Mouse (Mus musculus) hindbrain, embryonic 10.5 days (tissue): Measurements from ENCODE around the gene Spint1. TPM values are rescaled to one million over a fixed set of nuclear protein-coding genes. Genes with fewer than 3 reads are reported as not detected.

ENCODE experiments used
- DNase-seq: peaks from one replicate; pipeline ENCODE4 v3.0.0-alpha.2; 2017; ENCODE audit warnings: low spot score
- H3K27ac ChIP-seq: fragments of 300-500 bp; sonication (generic); 2 replicates; pipeline ENCODE4 v1.5.1; 2016; ENCODE audit warnings: mild to moderate bottlenecking, moderate library complexity
- H3K27me3 ChIP-seq: fragments of 300-500 bp; sonication (generic); 2 replicates; pipeline ENCODE4 v1.6.1; 2016; ENCODE audit warnings: mild to moderate bottlenecking; ENCODE audit not compliant: poor library complexity, insufficient read depth, severe bottlenecking
- H3K36me3 ChIP-seq: fragments of 300-500 bp; sonication (generic); 2 replicates; pipeline ENCODE4 v1.6.1; 2016; ENCODE audit warnings: mild to moderate bottlenecking, moderate library complexity
- H3K4me1 ChIP-seq: fragments of 300-500 bp; sonication (generic); replicated peaks from 2 replicates; pipeline ENCODE4 v1.6.1; 2016; ENCODE audit warnings: mild to moderate bottlenecking
- H3K4me3 ChIP-seq: fragments of 300-500 bp; sonication (generic); 2 replicates; pipeline ENCODE4 v1.5.1; 2016; ENCODE audit warnings: mild to moderate bottlenecking, moderate library complexity
- H3K9me3 ChIP-seq: fragments of 300-500 bp; sonication (generic); 2 replicates; pipeline ENCODE4 v1.6.1; 2016; ENCODE audit warnings: mild to moderate bottlenecking, moderate library complexity
- WGBS: fragments of 180-500 bp; shearing (Covaris S2); methylation state at CpG from one replicate; pipeline ENCODE4 v1.1.7; 2016; 5-methylcytosine and 5-hydroxymethylcytosine counted together
- polyA plus RNA-seq: library from polyadenylated mRNA; unstranded; fragments of >200 nt; fragmentation: Nextera tagmentation; extraction: Ambion mirVana; gene quantifications from 2 replicates; pipeline ENCODE4 v1.2.1, GENCODE M21; 2016

Spint1 gene
- polyA plus RNA-seq, result 5.4 and 8.2 TPM in 2 replicates

DNA sequence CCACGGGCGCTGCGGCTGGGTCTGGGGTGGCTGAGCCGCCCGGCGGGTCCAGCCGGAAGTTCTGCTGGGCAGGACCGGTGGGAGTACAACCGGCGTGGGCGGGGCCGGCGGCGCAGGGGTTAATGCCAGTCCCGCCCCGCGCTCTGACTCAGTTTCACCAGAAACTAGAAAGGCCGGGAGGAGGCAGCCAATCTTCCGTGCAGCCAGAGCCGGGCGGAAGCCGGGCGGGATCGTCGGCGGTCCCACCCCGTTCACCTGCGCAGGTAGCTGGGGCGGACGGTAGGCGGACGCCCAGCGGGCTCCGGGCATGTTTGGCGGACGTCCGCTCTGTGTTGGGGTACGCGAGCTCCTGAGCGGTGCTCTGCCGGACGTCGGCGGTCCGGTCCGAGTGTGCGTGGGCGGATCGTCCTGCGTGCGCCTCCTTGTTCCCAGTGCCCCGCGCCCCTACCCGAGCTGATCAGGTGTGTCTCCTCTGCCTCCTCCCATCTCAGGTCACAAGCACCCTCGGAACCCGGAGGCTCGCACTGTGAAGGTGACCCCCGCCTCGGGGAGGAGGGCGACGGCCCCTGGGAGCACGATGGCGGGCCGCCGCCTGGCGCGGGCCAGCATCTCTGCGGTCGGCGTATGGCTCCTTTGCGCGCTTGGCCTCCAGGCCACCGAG is at the start of gene Spint1:
Gene Spint1, plus strand, starts transcription at position 153 of the 661 bp plus-strand sequence.
- H3K27ac ChIP-seq, result peak within 1 kb of the TSS; percentile 70
- no peaks in the 10 kb centered on the region for H3K9me3 ChIP-seq
- no peaks in the 10 kb centered on the region for H3K36me3 ChIP-seq
- H3K4me3 ChIP-seq, result peak within 1 kb of the TSS; percentile 57
- peaks cover 69% of the 10 kb centered on the region for H3K27me3 ChIP-seq
- H3K4me1 ChIP-seq, result peaks cover 20% of the 10 kb centered on the region
- under 1% methylated on average over 73 of the region's 73 CpGs for WGBS
- peak; percentile 28 for DNase-seq

DNA sequence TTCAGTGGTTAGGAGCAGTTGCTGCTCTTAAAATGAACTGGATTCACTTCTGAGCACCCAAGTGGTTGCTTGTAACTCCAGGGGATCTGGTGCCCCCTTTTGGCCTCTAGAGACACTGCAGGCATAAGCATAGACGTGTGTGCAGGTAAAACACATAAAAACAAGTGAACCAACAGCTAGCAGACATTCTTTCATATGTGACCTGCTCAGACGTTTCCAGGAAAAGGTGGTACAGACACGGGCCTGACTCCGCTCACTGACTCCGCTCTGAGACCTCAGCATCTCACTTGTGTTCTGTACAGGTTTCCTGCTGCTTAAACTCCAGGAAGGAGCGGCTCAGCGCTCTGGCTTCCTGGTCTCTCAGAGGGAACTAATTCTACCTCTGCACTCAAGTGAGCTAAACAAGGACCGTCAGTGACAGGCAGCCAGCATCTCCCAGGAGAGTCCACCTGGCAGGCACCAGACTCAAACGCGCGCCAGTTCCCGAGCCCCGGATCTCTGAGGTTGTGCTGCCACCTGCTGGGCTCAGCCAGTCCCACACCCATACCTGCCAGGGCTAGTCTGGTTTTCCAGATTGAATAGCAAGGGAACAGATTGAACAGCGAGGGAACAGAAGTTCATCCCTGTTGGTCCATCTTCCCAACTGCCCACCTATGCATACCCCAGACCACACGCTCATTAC is 48.0 kb upstream of the Spint1 start:
- 7% methylated on average over 15 of the region's 15 CpGs for WGBS
- peaks cover 18% of the 10 kb centered on the region for H3K36me3 ChIP-seq
- DNase-seq, result peak; percentile 84
- peak overlapping the region; percentile 47 for H3K4me3 ChIP-seq
- H3K9me3 ChIP-seq, result no peaks in the 10 kb centered on the region
- H3K4me1 ChIP-seq, result peaks cover 9% of the 10 kb centered on the region
- 0 out of 2 replicates have a peak overlapping the region, but pooled peaks have one; percentile 45 for H3K27ac ChIP-seq
- H3K27me3 ChIP-seq, result no peaks in the 10 kb centered on the region

DNA sequence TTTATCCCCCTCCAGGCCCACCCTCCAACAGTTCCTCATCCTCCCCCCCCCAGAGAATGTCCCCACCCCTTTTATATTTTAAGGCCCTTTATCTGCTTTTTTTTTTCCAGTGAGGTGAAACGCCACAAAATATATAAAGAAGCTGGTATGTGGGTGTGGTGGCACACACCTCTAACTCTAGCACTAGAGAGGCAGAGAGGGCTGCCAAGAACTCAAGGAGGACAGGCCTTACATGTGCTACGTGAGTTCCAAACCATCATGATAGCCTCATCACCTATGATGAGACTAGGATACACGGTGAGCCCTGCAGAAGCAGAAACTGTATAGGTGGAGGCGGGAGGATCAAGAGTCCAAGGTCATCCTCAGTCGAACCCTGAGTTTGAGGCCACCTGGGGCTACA is 46.2 kb upstream of the Spint1 start:
- DNase-seq, result no peak
- no peak overlapping the region for H3K4me3 ChIP-seq
- H3K4me1 ChIP-seq, result peaks cover 9% of the 10 kb centered on the region
- H3K9me3 ChIP-seq, result no peaks in the 10 kb centered on the region
- no peak overlapping the region for H3K27ac ChIP-seq
- H3K36me3 ChIP-seq, result 0 out of 2 replicates have a peak, but pooled peaks cover 3% of the 10 kb centered on the region
- WGBS, result 92% methylated on average over 5 of the region's 5 CpGs
- H3K27me3 ChIP-seq, result no peaks in the 10 kb centered on the region

DNA sequence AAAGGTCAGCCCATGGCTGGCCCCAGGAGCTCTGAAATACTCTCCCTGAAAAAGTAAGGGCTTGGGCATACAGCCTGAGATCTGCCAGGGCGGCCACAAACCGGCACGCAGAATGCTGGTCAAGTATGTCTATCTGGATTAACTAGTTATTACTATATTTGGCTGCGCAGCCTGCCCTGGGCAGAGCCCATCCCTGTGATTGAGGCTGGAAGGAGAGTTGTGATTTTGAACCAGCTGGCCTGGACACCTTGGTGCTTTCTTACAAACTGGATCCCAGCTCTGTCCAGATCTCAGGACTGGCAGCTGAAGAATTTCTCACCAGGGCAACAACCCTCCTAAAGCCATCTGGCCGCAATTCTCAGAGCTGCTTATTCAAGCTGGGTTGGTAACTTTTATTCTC is 43.0 kb upstream of the Spint1 start:
- H3K4me3 ChIP-seq, result no peak overlapping the region

DNA sequence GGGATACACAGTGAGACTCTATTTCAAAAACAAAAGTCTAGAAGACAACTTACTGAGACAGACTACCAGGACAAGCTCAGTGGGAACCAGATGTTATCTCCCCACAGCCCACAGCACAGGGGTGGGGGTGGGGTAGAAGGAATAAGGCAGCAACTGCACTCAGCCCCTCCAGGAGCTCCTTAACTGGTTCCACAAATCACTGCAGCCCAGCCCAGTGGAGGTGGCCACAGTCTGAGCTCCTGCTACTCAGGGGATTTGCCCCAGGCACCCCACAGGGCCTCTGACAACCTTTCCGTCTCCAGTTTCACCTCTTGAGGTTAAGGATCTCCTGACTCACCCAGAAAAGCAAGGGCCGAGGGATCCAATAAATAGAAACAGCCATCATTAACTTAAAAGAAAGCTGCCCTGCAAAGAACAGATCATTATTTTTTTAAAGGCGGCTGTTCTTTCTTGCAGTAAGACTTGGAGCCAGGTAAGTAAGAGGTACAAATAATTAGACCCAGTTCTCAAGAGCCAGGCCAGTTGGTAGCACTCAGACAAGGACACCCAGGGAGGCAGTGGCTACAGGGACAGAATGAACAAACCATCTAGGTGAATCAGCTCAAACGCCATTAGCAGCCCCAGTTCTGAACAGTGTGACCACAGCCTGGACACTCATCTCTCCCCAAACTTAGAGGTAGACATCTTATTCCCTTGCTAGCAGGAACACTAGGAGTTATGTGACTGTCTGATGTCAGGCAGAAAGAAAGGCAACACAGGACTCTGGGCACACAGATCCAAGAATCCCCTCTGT is 40.6 kb upstream of the Spint1 start:
- H3K27me3 ChIP-seq, result no peaks in the 10 kb centered on the region
- WGBS, result 36% methylated on average over 4 of the region's 4 CpGs
- H3K4me1 ChIP-seq, result peaks cover 14% of the 10 kb centered on the region
- no peak overlapping the region for H3K4me3 ChIP-seq
- no peak overlapping the region for H3K27ac ChIP-seq
- H3K36me3 ChIP-seq, result no peaks in the 10 kb centered on the region
- no peak for DNase-seq
- no peaks in the 10 kb centered on the region for H3K9me3 ChIP-seq

More for the DNA sequence above, 43.0 kb upstream of the Spint1 start:
- H3K27me3 ChIP-seq, result no peaks in the 10 kb centered on the region
- no peaks in the 10 kb centered on the region for H3K9me3 ChIP-seq
- no peak for DNase-seq
- H3K27ac ChIP-seq, result no peak overlapping the region
- no peaks in the 10 kb centered on the region for H3K36me3 ChIP-seq
- peaks cover 18% of the 10 kb centered on the region for H3K4me1 ChIP-seq
- WGBS, result 91% methylated on average over 5 of the region's 5 CpGs

DNA sequence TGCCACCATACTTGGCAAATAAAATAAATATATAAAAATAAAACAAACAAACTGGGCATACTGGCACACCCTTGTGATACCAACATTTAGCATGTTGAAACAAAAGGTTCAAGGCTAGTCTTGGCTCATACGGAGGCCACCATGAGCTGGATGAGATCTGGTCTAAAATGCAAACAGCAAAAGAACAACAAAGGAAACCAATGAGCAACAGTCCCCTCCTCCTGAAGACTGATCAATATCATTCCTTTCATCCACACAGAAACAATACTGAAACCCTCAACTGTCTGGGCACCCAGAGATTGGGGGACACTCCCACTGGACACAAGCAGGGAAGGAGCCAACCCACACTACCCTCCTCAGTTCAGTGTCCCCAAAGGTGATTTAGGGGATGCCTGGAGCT is 39.7 kb upstream of the Spint1 start:
- no peak for DNase-seq
- no peak overlapping the region for H3K4me3 ChIP-seq
- no peaks in the 10 kb centered on the region for H3K9me3 ChIP-seq
- WGBS, result 84% methylated on average over 1 of the region's 1 CpGs
- H3K27me3 ChIP-seq, result no peaks in the 10 kb centered on the region
- 0 out of 2 replicates have a peak overlapping the region, but pooled peaks have one; percentile 24 for H3K27ac ChIP-seq
- H3K4me1 ChIP-seq, result peaks cover 14% of the 10 kb centered on the region
- H3K36me3 ChIP-seq, result no peaks in the 10 kb centered on the region

DNA sequence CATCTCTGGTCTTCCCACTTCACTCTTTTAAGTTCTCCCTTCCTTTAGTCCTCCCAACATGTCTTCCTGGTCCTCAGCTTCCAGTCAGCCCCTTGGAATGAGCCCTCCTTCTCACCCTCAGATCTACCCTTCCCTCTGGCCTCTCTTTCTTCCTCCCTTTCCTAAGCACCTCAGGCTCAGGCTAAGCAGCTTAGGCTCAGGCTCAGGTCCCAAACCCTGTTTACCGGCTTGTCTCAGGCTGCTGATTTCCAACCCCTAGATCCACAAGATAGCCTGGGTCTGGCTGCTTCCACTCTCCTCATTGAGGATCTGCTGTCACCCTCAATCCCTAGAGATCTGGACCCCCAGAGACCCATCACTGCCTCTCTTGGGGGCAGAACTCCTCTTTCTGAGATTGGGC is 39.1 kb upstream of the Spint1 start:
- no peak overlapping the region for H3K27ac ChIP-seq
- DNase-seq, result no peak
- 28% methylated on average over 1 of the region's 1 CpGs for WGBS

DNA sequence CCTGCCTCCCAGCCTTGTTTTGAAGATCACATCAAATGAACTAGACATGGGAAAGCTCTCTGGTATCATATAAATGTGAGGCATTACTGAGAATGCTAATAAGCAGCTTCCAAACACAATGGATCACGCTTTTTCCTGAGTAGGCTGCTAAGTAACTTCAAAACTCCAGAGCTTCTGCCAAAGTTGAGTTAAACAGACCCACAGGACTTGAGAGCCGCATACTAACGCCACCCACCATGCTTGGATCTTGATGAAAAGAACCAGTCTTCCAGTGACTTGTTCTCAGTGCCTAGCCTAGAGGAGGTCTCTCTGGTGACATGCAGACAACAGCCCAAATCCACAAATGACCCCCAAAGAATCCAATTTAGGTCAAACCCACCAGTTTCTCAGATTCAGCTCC is 38.2 kb upstream of the Spint1 start:
- DNase-seq, result no peak
- Histone ChIP-seq H3K4me1 (peaks cover 22% of the 10 kb centered on the region), H3K9me3 (no peaks in the 10 kb centered on the region), H3K4me3 (no peak overlapping the region), H3K27ac (no peak overlapping the region), H3K27me3 (no peaks in the 10 kb centered on the region), H3K36me3 (no peaks in the 10 kb centered on the region)
- WGBS, result 57% methylated on average over 3 of the region's 3 CpGs

More for the DNA sequence above, 39.1 kb upstream of the Spint1 start:
- no peaks in the 10 kb centered on the region for H3K36me3 ChIP-seq
- no peak overlapping the region for H3K4me3 ChIP-seq
- no peaks in the 10 kb centered on the region for H3K9me3 ChIP-seq
- H3K27me3 ChIP-seq, result no peaks in the 10 kb centered on the region
- H3K4me1 ChIP-seq, result peaks cover 14% of the 10 kb centered on the region

DNA sequence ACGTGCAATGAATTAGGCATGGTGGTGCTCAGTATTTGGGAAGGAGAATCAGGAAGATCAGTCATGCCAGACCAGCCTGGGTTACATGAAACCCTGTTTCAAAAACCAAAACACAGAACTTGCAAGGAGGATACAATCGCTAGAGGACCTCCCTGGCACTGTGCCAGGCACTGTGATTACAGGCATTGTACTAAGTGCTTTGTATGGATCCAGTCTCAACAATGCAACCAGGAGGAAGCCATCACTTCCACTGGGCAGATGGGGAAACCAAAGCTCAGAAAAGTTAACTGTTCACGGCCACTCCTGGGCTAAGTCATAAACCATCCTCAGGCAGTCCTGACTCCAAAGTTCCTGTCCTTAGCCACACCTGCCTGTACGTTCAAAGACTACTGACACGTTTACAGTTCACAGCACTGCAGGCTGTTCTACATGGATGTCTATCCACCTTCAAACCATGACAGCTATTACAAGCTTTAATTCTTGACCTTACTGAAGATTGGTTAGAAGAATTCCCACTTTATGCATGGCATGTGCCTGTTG is 34.2 kb upstream of the Spint1 start:
- no peaks in the 10 kb centered on the region for H3K9me3 ChIP-seq
- WGBS, result 81% methylated on average over 5 of the region's 5 CpGs
- no peak overlapping the region for H3K4me3 ChIP-seq
- H3K27me3 ChIP-seq, result no peaks in the 10 kb centered on the region
- no peak for DNase-seq
- no peaks in the 10 kb centered on the region for H3K36me3 ChIP-seq
- H3K4me1 ChIP-seq, result peaks cover 23% of the 10 kb centered on the region
- no peak overlapping the region for H3K27ac ChIP-seq

DNA sequence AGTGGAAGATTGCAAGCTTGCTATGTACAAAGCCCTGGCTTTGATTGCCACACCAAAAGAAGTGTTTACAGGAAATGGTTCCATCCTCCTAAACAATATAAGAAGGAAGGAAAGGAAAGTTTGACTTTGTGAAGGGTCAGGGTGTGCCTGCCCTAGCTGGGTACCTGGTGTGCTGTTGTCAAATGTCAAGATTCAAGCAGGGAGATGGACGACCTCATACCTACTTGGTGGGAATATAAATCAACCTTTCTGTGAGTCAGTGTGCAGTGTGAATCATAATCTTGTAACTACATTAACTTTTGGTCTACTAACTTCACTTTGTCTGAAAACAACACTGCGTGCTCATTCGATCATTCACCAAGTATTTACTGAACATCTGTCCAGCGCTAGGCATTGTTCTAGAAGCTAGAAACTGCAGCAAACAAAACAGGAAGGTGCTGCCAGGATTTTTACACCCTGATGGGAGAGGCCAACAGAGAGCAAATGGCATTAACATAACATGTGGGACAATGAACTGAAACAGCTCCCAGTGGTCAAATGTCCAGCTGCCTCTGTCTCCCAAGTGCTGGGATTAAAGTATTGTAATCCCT is 33.2 kb upstream of the Spint1 start:
- Histone ChIP-seq H3K4me1 (peaks cover 19% of the 10 kb centered on the region), H3K9me3 (no peaks in the 10 kb centered on the region), H3K27me3 (no peaks in the 10 kb centered on the region), H3K36me3 (no peaks in the 10 kb centered on the region), H3K27ac (no peak overlapping the region), H3K4me3 (no peak overlapping the region)
- 82% methylated on average over 4 of the region's 4 CpGs for WGBS
- DNase-seq, result no peak

DNA sequence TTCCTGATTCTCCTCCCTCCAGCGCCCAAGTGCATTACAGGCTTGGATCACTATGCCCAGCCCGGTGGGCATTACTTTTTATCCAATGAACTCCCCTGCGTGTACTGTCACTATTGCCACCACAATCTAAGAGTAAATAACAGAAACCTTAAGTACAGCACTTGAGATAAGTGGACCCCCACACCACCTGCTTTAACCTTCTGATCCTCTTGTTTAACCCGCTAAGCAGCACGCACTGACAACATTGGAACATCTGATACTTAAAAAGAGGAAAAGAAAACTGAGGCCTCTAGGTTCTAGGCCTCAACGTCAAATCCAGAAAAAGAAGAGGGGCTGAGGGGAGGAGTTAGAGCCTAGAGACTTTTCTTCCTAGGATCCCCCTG is 29.2 kb upstream of the Spint1 start:
- peak overlapping the region; percentile 91 for H3K27ac ChIP-seq
- WGBS, result 26% methylated on average over 6 of the region's 6 CpGs
- no peak for DNase-seq

DNA sequence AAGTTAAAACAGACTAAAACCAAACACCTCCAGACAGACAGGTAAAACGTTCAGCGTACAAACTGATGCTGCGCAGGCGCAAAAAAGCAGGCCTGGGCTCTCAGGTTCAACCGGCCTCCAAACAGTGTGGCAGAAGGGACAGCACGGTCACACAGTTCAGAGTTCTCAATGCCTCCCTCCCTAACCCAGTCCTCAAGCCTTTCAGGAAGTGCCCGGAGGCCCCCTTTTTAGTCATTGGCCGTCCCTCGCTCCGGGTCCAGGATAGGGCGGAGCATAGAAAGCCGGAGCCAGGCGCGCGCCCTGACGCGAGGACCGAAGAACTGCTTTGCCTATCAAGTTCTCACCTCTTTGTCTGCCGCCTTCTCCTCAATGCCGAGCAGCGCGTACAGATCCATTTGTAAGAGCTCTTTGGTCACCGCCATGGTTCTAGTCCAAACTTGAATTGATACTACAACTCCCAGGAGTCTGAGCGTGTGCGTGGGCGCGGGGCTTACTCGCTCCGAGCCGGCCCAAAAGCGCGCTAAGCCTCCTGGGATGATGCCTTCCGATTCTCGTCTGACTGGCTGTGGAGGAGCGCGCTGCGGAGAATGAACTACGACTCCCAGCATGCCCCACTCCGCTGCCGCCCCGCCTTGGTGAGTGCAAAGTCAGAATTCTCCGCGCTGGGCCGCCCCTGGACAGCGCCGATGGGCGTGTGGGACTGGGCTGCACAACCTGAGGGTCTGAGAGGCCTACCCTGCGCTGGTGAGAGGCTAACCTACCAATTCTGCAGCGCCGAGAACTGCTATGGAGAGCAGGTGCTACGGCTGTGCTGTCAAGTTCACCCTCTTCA is 28.6 kb upstream of the Spint1 start, which contains the start of the genes Zfyve19 and Dnajc17:
Gene Zfyve19, plus strand, starts transcription at position 274 of the 832 bp plus-strand sequence.
Gene Dnajc17, minus strand, starts transcription at position 452 of the 832 bp plus-strand sequence.
- WGBS, result under 1% methylated on average over 51 of the region's 51 CpGs
- Histone ChIP-seq H3K36me3 (peaks cover 34% of the 10 kb centered on the region), H3K27ac (peak within 1 kb of the TSS; percentile 91), H3K9me3 (no peaks in the 10 kb centered on the region), H3K4me1 (peaks cover 24% of the 10 kb centered on the region), H3K27me3 (no peaks in the 10 kb centered on the region), H3K4me3 (peak within 1 kb of the TSS; percentile 71)
- DNase-seq, result peak; percentile 96

More for the DNA sequence above, 29.2 kb upstream of the Spint1 start:
- peak overlapping the region; percentile 71 for H3K4me3 ChIP-seq
- no peaks in the 10 kb centered on the region for H3K9me3 ChIP-seq
- H3K36me3 ChIP-seq, result peaks cover 28% of the 10 kb centered on the region
- H3K27me3 ChIP-seq, result no peaks in the 10 kb centered on the region
- peaks cover 28% of the 10 kb centered on the region for H3K4me1 ChIP-seq
